Mouse (Mus musculus) forebrain, embryonic 11.5 days (tissue): Measurements from ENCODE around the gene Frs2. TPM values are rescaled to one million over a fixed set of nuclear protein-coding genes. Genes with fewer than 3 reads are reported as not detected.
A peak's percentile ranks its signal among the peaks of the same experiment; 100 is the strongest.
"Not testable (repeated sequence)": the region's sequence is repeated elsewhere in the genome, so short reads cannot be mapped to it uniquely, and the experiment has no call there.

Experiments used
- ATAC-seq: fragments of 200-750 bp; cut with Nextera tagmentation; replicated peaks from 2 replicates; pipeline ENCODE4 v1.8.0; 2017; ENCODE audit warnings: moderate TSS enrichment; ENCODE audit not compliant: low FRiP score
- DNase-seq: peaks from one replicate; pipeline ENCODE4 v3.0.0-alpha.2; 2017; ENCODE audit warnings: low spot score
- H3K27ac ChIP-seq: fragments of 300-500 bp; sonication (generic); 2 replicates; pipeline ENCODE4 v1.5.1; 2014; ENCODE audit warnings: low read depth, low read length
- H3K27me3 ChIP-seq: fragments of 300-500 bp; sonication (generic); 2 replicates; pipeline ENCODE4 v1.6.1; 2014; ENCODE audit warnings: mild to moderate bottlenecking, low read length, mixed read lengths; ENCODE audit not compliant: control insufficient read depth, insufficient read depth
- H3K36me3 ChIP-seq: fragments of 300-500 bp; sonication (generic); 2 replicates; pipeline ENCODE4 v1.6.1; 2014; ENCODE audit warnings: mild to moderate bottlenecking, low read length, moderate library complexity, mixed read lengths; ENCODE audit not compliant: control insufficient read depth, insufficient read depth
- H3K4me1 ChIP-seq: fragments of 300-500 bp; sonication (generic); replicated peaks from 2 replicates; pipeline ENCODE4 v1.6.1; 2014; ENCODE audit warnings: low read length, mixed read lengths; ENCODE audit not compliant: control insufficient read depth, insufficient read depth
- H3K4me2 ChIP-seq: fragments of 300-500 bp; sonication (generic); 2 replicates; pipeline ENCODE4 v1.6.1; 2014; ENCODE audit warnings: low read depth, mild to moderate bottlenecking, low read length, moderate library complexity, mixed read lengths; ENCODE audit not compliant: severe bottlenecking
- H3K4me3 ChIP-seq: fragments of 300-500 bp; sonication (generic); 2 replicates; pipeline ENCODE4 v1.5.1; 2014; ENCODE audit warnings: low read depth, low read length
- H3K9ac ChIP-seq: fragments of 300-500 bp; sonication (generic); 2 replicates; pipeline ENCODE4 v1.6.1; 2014; ENCODE audit warnings: low read length
- H3K9me3 ChIP-seq: fragments of 300-500 bp; sonication (generic); 2 replicates; pipeline ENCODE4 v1.6.1; 2016; ENCODE audit warnings: low read length, mixed read lengths; ENCODE audit not compliant: control insufficient read depth
- WGBS: fragments of 180-500 bp; shearing (Covaris S2); extraction: QIAGEN DNeasy Blood & Tissue Kit; methylation state at CpG from one replicate; pipeline ENCODE4 v1.1.7; 2014; 5-methylcytosine and 5-hydroxymethylcytosine counted together
- polyA plus RNA-seq: library from polyadenylated mRNA; unstranded; fragments of >200 nt; fragmentation: Nextera tagmentation; extraction: Ambion mirVana; gene quantifications from 2 replicates; pipeline ENCODE4 v1.2.1, GENCODE M21; 2014

The Frs2 gene
- polyA plus RNA-seq, 1 experiment from 2014 or later, result 29.4 TPM

DNA sequence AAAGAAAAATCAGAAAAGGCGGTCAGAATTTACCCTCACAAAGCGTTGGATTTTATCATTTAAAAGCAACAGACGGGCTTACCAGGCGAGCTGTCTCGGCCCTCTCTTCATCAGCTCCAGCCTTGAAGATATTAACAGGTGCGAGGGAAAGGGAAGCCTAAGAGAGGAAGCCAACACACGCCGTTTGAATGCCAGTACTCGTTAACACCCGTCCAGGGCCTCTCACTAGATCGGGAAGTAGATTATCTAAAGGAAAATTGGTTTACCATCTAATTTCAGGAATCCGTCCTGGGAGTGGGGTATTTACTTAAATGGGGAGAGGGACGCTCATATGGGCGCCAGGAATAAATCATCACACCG is 85.5 kb downstream of the Frs2 start:
- H3K4me3 ChIP-seq, result peak overlapping the region; percentile 98
- H3K9me3 ChIP-seq, result no peaks in the 10 kb centered on the region
- DNase-seq (no peak), ATAC-seq (no peak)
- H3K4me1 ChIP-seq, result peaks cover 6% of the 10 kb centered on the region; the same call in 1 of the 2 replicates
- H3K4me2 ChIP-seq, result peak overlapping the region; percentile 71
- peak overlapping the region; percentile 84 for H3K9ac ChIP-seq
- peaks cover 22% of the 10 kb centered on the region for H3K36me3 ChIP-seq
- no peak overlapping the region for H3K27ac ChIP-seq
- WGBS, result 5% methylated on average over 15 of the region's 15 CpGs
- H3K27me3 ChIP-seq, result no peaks in the 10 kb centered on the region

DNA sequence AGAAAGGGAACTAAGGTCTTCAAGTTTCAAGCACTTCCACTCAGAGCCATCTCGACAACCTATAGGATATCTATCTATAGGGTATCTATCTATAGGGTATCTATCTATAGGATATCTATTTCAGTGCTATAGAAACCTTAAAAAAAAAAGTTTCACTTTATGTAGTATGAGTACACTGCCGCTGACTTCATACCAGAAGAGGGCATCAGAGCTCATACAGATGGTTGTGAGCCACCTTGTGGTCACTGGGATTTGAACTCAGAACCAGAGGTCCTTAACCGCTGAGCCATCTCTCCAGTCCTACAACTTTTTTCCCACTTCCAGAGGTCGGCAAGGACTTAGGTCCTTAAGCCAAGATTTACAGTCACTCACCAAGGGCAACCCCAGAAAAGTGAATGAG is 92.7 kb downstream of the Frs2 start:
- no peak for ATAC-seq
- H3K4me2 ChIP-seq, result no peak overlapping the region
- H3K27me3 ChIP-seq, result no peaks in the 10 kb centered on the region
- H3K9me3 ChIP-seq, result no peaks in the 10 kb centered on the region
- H3K9ac ChIP-seq, result no peak overlapping the region
- no peak overlapping the region for H3K27ac ChIP-seq
- peaks cover 55% of the 10 kb centered on the region for H3K36me3 ChIP-seq
- no peak overlapping the region for H3K4me3 ChIP-seq
- DNase-seq, result no peak
- 90% methylated on average over 4 of the region's 4 CpGs for WGBS
- 0 out of 2 replicates have a peak, but pooled peaks cover 2% of the 10 kb centered on the region for H3K4me1 ChIP-seq

DNA sequence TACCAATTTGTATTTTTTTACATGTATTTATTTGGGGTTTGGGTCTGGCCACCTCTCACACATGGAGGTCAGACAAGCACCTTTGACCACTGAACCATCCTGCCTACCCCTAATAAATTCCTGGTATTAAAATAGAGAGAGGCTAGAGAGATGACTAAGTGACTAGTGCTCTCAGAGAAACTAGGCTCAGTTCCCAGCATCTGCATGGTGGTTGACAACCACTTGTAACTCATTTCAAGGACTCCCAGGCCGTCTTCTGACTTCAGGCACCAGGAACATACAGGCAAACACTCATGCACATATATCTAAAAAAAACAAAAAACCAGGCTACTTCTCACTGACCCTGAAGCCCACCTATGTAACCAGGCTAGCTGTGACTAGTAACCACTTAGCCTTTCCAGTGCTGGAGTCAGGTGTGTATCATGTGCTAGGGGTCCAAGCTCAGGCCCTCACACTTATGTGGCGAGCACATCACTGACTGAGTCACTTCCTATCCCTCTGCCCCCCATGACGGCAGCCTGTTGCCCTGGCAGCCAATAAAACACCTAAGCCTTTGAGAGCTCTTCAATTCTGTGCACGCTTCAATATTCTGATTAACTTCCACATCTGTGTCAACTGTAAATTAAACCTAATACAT is 98.3 kb downstream of the Frs2 start:
- Histone ChIP-seq H3K27me3 (no peaks in the 10 kb centered on the region), H3K27ac (no peak overlapping the region), H3K4me3 (no peak overlapping the region), H3K4me1 (no peaks in the 10 kb centered on the region), H3K9me3 (no peaks in the 10 kb centered on the region), H3K9ac (no peak overlapping the region), H3K4me2 (no peak overlapping the region), H3K36me3 (peaks cover 30% of the 10 kb centered on the region)
- 90% methylated on average over 4 of the region's 4 CpGs for WGBS
- DNase-seq (no peak), ATAC-seq (no peak)

DNA sequence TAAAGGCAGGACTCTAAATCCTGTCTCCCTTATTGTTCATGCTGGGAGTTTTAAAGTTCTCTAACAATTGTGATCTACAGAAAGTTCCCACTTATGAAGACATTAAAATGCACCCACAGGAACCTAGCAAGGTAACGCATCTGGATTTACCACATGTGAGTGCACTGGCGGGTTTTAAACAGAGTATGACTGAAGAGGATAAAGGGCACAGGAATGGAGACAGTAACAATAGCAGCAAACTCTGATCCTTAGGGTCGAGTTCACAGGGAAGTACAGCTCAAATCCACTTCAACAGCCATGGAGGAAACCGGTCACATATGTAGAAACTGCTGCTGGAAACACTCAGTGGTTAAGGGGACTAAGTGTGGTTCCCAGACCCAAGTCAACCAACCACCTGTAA is 99.1 kb downstream of the Frs2 start:
- Histone ChIP-seq H3K4me3 (no peak overlapping the region), H3K27me3 (no peaks in the 10 kb centered on the region), H3K27ac (no peak overlapping the region), H3K9me3 (no peaks in the 10 kb centered on the region), H3K4me2 (no peak overlapping the region), H3K36me3 (peaks cover 25% of the 10 kb centered on the region), H3K9ac (no peak overlapping the region), H3K4me1 (no peaks in the 10 kb centered on the region)
- WGBS, result 90% methylated on average over 4 of the region's 4 CpGs
- DNase-seq (no peak), ATAC-seq (no peak)

DNA sequence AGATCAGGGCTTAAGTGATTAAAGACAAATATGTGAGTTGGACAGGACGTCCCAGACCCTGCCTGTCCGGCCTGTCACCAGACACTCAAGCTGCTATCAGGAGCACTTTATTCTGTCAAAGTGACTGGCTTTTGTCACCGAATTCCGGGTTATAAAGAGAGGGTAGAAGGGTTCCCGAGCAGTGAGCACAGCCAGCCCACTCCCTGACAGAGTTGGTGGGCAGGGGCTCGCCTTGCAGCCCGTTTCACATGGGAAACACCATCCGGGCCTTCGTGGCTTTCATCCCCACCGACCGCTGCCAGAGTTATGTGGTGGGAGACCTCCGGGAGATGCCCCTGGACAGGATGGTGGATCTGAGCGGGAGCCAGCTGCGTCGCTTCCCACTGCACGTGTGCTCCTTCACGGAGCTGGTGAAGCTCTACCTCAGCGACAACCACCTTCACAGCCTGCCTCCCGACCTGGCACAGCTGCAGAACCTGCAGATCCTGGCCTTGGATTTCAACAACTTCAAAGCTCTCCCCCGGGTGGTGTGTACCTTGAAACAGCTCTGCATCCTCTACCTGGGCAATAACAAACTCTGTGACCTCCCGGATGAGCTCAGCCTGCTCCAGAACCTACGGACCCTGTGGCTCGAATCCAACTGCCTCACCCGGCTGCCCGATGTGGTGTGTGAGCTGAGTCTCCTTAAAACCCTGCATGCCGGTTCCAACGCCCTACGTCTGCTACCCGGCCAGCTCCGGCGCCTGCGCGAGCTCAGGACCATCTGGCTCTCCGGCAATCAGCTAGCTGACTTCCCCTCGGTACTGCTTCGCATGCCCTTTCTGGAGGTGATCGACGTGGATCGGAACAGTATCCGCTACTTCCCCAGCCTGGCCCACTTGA is 102.9 kb downstream of the Frs2 start, which contains the start of gene Lrrc10:
Lrrc10 (plus strand) TSS at position 167 of the 882 bp plus-strand sequence.
- Histone ChIP-seq H3K4me3 (no peak within 1 kb of the TSS), H3K27ac (no peak within 1 kb of the TSS), H3K4me1 (no peaks in the 10 kb centered on the region), H3K9me3 (no peaks in the 10 kb centered on the region), H3K27me3 (no peaks in the 10 kb centered on the region), H3K9ac (peak within 1 kb of the TSS; percentile 7; the same call in 1 of the 2 replicates), H3K4me2 (0 out of 2 replicates have a peak within 1 kb of the TSS, but pooled peaks have one; percentile 2), H3K36me3 (peaks cover 4% of the 10 kb centered on the region; the same call in 1 of the 2 replicates)
- DNase-seq, result no peak
- WGBS, result 54% methylated on average over 40 of the region's 40 CpGs
- ATAC-seq, result no peak

DNA sequence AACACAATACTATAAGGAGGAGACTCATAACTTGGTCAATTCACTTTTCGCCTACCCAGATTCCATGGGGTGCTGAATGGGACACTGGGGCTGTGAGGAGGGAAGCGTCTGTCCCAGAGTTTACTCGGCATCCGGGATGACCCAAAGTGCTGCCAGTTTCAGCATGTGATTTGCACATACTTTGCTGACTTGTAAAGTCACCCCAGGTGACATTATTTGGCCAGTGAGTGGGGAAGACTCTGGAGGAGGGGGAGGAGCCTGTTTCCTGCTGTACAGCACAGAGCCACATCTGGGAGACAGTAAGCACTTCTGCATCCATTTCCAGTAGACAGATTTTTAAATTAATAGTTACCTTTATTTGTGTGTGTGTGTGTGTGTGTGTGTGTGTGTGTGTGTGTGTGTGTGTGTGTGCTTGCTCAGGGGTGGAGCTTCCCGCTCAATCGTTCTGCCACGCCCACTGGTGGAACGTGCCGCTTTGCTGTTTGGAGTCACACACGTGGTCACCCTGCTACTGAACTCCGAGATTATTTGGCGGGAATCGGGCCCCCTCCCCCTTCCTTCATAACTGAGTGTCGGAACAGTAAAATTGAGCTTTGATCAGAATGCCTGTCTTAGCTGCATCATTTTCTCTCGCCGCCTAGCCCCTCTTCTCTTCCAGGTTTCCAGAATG is 104.7 kb downstream of the Frs2 start:
- not testable (repeated sequence) for H3K4me2 ChIP-seq, H3K36me3 ChIP-seq, H3K9ac ChIP-seq, DNase-seq, ATAC-seq, H3K27me3 ChIP-seq, H3K4me3 ChIP-seq, H3K9me3 ChIP-seq, H3K27ac ChIP-seq, H3K4me1 ChIP-seq
- WGBS, result 55% methylated on average over 13 of the region's 16 CpGs

DNA sequence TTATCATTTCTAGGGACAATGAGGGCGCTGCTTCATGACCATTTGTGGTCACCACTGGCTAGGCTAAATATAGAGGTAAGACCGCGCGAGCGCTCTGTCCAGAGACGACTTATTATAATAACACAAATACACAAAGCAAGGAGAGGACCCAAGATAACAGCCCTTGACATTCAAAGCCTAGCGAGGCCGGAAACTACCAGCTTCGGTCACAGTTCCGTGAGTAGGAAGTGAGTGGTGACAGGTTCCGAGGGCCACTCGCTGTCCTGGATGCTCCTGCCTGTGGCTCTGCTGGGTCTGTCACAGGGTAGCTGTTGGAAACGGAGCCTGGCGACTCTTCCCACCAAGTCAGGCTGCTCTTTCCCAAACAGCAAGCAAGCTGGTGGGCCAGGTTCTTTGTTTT is 106.0 kb downstream of the Frs2 start:
- Histone ChIP-seq H3K36me3 (no peaks in the 10 kb centered on the region), H3K9ac (no peak overlapping the region), H3K4me1 (no peaks in the 10 kb centered on the region), H3K4me3 (no peak overlapping the region), H3K4me2 (no peak overlapping the region), H3K27me3 (no peaks in the 10 kb centered on the region), H3K9me3 (no peaks in the 10 kb centered on the region), H3K27ac (no peak overlapping the region)
- WGBS, result 87% methylated on average over 14 of the region's 14 CpGs
- ATAC-seq (no peak), DNase-seq (no peak)

DNA sequence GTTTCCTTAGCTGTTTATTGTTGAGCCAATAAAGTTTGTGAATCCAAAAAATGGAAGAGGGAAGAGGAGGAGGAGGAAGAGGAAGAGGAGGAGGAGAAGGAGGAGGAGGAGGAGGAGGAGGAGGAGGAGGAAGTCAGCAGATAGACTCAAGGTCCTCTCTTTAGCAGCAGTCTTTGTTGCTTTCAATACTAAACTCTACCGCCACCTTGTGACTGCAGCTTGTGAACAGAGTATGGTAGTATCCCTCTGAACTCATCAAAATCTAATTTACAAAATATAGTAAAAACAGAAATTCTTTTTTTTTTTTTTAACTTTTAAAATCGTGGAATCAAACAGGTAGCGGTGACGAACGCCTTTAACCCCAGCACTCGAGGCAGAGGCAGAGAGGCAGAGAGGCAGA is 108.0 kb downstream of the Frs2 start:
- 66% methylated on average over 6 of the region's 6 CpGs for WGBS
- Histone ChIP-seq H3K4me1 (no peaks in the 10 kb centered on the region), H3K9ac (no peak overlapping the region), H3K4me3 (no peak overlapping the region), H3K27ac (no peak overlapping the region), H3K27me3 (no peaks in the 10 kb centered on the region), H3K9me3 (no peaks in the 10 kb centered on the region), H3K36me3 (no peaks in the 10 kb centered on the region), H3K4me2 (no peak overlapping the region)
- DNase-seq, result no peak
- no peak for ATAC-seq
